Mouse (Mus musculus) cerebellum, adult 2 months (tissue): ENCODE results near the gene Zbtb20.

ENCODE experiments used
- CTCF ChIP-seq: fragments of 200-500 bp; IDR thresholded peaks from 2 replicates; pipeline ENCODE4 v1.5.1; 2011; ENCODE audit warnings: low read depth, mild to moderate bottlenecking, control low read depth, low read length, moderate library complexity, borderline replicate concordance; ENCODE audit not compliant: insufficient read depth
- POLR2A ChIP-seq: fragments of 200-500 bp; IDR thresholded peaks from 2 replicates; pipeline ENCODE4 v1.6.1; 2011; ENCODE audit warnings: low read length, control low read depth, borderline replicate concordance; ENCODE audit not compliant: insufficient read depth

DNA sequence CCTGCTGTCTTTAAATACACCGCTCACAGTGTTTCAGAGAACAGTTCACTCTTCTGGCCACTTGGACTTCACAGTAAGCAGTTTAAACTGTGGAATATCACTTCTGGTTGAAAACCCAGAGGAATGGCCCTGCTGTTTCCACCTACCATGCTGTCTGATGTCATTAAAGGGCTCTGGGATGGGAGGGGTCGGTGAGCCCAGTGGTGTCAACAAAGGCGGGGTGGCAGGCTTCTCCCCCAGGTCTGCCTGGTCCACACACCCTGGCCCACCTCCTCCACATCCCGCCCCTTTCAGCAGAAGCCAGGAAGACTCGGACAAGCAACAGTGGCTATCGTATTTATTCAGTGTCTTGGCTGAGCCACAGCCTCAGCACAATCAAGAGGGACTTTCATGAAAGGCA, 743.6 kb downstream of the Zbtb20 start:
- TF ChIP-seq POLR2A (no peak), CTCF (no peak)
